Mouse (Mus musculus) E14TG2a.4 (cell line): ENCODE data around the gene Enkur.

Experiments
- H3K27me3 ChIP-seq: 2 replicates; pipeline ENCODE4 v1.6.1; 2014; ENCODE audit warnings: low read length, control low read depth; ENCODE audit not compliant: insufficient read depth
- H3K36me3 ChIP-seq: 2 replicates; pipeline ENCODE4 v1.6.1; 2014; ENCODE audit warnings: low read length, control low read depth; ENCODE audit not compliant: insufficient read depth
- H3K4me1 ChIP-seq: replicated peaks from 2 replicates; pipeline ENCODE4 v1.6.1; 2014; ENCODE audit warnings: low read depth, low read length, control low read depth
- H3K4me3 ChIP-seq: replicated peaks from 2 replicates; pipeline ENCODE4 v1.5.1; 2014; ENCODE audit warnings: mild to moderate bottlenecking, low read length
- H3K9me3 ChIP-seq: 2 replicates; pipeline ENCODE4 v1.6.1; 2014; ENCODE audit warnings: low read length, control low read depth
- CTCF ChIP-seq: conservative IDR thresholded peaks from 2 replicates; pipeline ENCODE4 v1.5.1; 2014; ENCODE audit warnings: low read length
- NANOG ChIP-seq: IDR thresholded peaks from 2 replicates; pipeline ENCODE4 v1.6.1; 2014; ENCODE audit warnings: borderline replicate concordance, low read length, mixed read lengths
- POU5F1 ChIP-seq: IDR thresholded peaks from 2 replicates; pipeline ENCODE4 v1.6.1; 2014; ENCODE audit warnings: low read length, borderline replicate concordance

Gene Enkur

DNA sequence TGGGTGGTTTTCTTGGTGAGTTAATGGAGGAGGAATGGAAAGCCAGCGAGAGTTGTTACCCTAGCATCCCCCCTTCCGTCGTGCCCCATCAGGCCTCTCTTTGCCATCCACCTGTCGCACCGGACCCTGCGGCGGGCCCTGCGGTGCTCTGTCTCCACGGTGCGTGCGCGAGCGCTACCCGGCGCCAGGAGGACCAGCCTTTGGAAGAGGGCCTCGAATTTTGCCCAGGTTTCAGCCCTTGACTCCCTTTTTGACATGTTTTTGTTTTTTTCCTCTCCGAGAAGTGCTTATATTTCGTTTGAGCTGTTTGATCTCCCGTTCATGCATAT lies 630 bp upstream of the Enkur start:
- no peak for TF ChIP-seq POU5F1
- no peak for TF ChIP-seq NANOG
- no peak for TF ChIP-seq CTCF
- H3K36me3 ChIP-seq: peaks cover 7% of the 10 kb centered on the region
- H3K4me3 ChIP-seq: peak overlapping the region; percentile 85
- peaks cover 18% of the 10 kb centered on the region for H3K4me1 ChIP-seq
- H3K27me3 ChIP-seq: no peaks in the 10 kb centered on the region
- H3K9me3 ChIP-seq: no peaks in the 10 kb centered on the region

GRCm38 (mm10) chr2:21202754-21203153 lies 2.4 kb downstream of the Enkur start:
- TF ChIP-seq CTCF: no peak
- no peak for TF ChIP-seq NANOG
- no peak for TF ChIP-seq POU5F1
- Histone ChIP-seq H3K9me3 (no peaks in the 10 kb centered on the region), H3K27me3 (no peaks in the 10 kb centered on the region), H3K36me3 (no peaks in the 10 kb centered on the region), H3K4me1 (peaks cover 15% of the 10 kb centered on the region), H3K4me3 (no peak overlapping the region)

DNA sequence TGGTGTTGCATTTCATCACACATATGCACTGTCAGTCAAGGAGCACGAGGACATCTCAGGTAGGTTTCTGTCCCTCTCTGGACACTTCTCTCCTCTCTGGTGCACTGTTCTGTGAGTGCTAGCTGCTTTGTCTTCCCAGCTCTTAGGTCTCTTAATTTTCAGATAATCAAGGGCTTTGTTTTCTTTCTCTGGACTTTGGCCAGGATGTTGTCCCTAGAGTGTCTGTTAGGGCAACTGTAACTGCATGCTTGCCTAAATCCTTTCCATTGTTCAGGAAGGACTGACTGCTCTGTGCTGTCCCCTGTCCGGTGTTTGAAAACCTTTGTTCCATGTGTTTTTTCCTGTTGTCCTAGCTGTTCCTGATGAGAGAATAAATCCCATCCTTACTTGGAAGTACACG lies 6.1 kb downstream of the Enkur start:
- Histone ChIP-seq H3K4me3 (no peak overlapping the region), H3K36me3 (no peaks in the 10 kb centered on the region), H3K9me3 (no peaks in the 10 kb centered on the region), H3K27me3 (no peaks in the 10 kb centered on the region), H3K4me1 (no peaks in the 10 kb centered on the region)
- no peak for TF ChIP-seq POU5F1
- TF ChIP-seq NANOG: no peak
- TF ChIP-seq CTCF: no peak

GRCm38 (mm10) chr2:21195233-21195632 lies 9.9 kb downstream of the Enkur start:
- Histone ChIP-seq H3K36me3 (no peaks in the 10 kb centered on the region), H3K27me3 (no peaks in the 10 kb centered on the region), H3K4me3 (no peak overlapping the region), H3K4me1 (no peaks in the 10 kb centered on the region), H3K9me3 (no peaks in the 10 kb centered on the region)
- no peak for TF ChIP-seq CTCF
- TF ChIP-seq POU5F1: no peak
- no peak for TF ChIP-seq NANOG

DNA sequence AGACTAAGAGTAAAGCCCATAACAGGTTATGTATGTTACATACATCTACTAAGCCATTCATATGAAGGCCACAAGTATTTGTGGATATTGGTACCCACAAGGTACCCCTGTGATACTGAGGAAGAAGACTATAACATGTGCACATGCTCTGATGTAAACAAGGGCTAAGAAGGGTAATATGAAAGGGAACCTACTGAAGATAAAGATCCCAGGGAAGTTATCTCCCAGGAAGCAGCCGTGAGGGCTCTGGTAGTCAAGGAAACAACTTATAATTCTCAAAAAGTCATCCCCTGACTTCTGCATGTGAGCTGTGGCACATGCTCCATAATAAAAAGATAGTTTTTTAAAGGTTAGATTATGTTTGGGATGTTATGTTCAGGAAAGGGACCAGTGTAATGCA lies 13.9 kb downstream of the Enkur start:
- no peak for TF ChIP-seq NANOG
- no peak for TF ChIP-seq CTCF
- no peak for TF ChIP-seq POU5F1
- H3K36me3 ChIP-seq: no peaks in the 10 kb centered on the region
- no peaks in the 10 kb centered on the region for H3K27me3 ChIP-seq
- H3K4me1 ChIP-seq: no peaks in the 10 kb centered on the region
- H3K9me3 ChIP-seq: no peaks in the 10 kb centered on the region
- no peak overlapping the region for H3K4me3 ChIP-seq

- Histone ChIP-seq H3K4me3 (no peak overlapping the region), H3K27me3 (no peaks in the 10 kb centered on the region), H3K9me3 (no peaks in the 10 kb centered on the region), H3K36me3 (no peaks in the 10 kb centered on the region), H3K4me1 (no peaks in the 10 kb centered on the region)
- no peak for TF ChIP-seq POU5F1
- no peak for TF ChIP-seq NANOG
- no peak for TF ChIP-seq CTCF
These were observed 16.6 kb downstream of the Enkur start for GRCm38 (mm10) chr2:21188610-21189009.

DNA sequence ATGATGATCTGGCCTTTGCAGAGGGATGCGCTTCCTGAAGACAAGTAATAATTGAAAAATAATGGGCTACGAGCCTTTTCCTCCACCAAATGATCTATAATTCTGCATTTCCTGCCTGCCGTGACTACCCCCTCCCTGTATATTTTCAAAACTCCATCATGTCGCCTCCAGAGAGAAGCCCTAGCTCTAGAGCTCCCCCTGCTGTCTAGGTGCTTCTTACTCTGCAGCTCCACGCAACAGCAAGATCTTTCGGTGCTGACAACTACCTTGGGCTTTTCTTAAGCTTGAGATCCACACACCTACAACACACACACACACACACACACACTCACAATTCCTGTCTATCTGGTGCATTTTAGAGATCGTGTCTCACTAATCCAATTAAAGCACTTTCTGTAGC lies 17.6 kb downstream of the Enkur start:
- TF ChIP-seq POU5F1: no peak
- no peak for TF ChIP-seq NANOG
- TF ChIP-seq CTCF: peak; percentile 66
- H3K4me3 ChIP-seq: no peak overlapping the region

DNA sequence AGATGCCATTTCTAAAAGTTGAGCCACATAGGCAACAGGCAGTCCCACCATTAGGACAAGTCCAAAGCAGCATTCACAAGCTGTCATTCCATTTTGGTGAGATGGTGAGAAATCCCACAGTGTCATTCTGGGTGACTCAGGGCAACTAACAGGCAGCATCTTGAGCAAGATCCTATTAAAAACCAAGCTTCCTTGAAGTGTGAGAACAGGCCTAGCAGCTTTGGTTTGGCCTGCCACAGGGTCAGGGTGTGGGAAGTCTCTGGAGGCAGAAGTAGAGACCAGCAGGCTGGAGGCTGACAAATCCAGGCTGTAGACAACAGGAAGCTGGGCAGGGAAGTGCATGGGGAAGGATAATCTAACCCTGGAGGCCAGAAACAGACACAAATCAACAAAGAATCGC lies 22.4 kb downstream of the Enkur start:
- Histone ChIP-seq H3K9me3 (no peaks in the 10 kb centered on the region), H3K4me3 (no peak overlapping the region)
- no peak for TF ChIP-seq CTCF
- no peak for TF ChIP-seq NANOG
- no peak for TF ChIP-seq POU5F1

More for the DNA sequence above, 17.6 kb downstream of the Enkur start:
- no peaks in the 10 kb centered on the region for H3K4me1 ChIP-seq
- H3K9me3 ChIP-seq: no peaks in the 10 kb centered on the region
- H3K36me3 ChIP-seq: no peaks in the 10 kb centered on the region
- no peaks in the 10 kb centered on the region for H3K27me3 ChIP-seq

GRCm38 (mm10) chr2:21179136-21179535 lies 26.0 kb downstream of the Enkur start:
- Histone ChIP-seq H3K9me3 (peaks cover 4% of the 10 kb centered on the region; the same call in 1 of the 2 replicates), H3K36me3 (no peaks in the 10 kb centered on the region), H3K4me1 (peaks cover 4% of the 10 kb centered on the region), H3K27me3 (no peaks in the 10 kb centered on the region), H3K4me3 (no peak overlapping the region)
- TF ChIP-seq CTCF: no peak
- TF ChIP-seq NANOG: no peak

More for the DNA sequence above, 22.4 kb downstream of the Enkur start:
- H3K27me3 ChIP-seq: no peaks in the 10 kb centered on the region
- H3K4me1 ChIP-seq: no peaks in the 10 kb centered on the region
- H3K36me3 ChIP-seq: no peaks in the 10 kb centered on the region

DNA sequence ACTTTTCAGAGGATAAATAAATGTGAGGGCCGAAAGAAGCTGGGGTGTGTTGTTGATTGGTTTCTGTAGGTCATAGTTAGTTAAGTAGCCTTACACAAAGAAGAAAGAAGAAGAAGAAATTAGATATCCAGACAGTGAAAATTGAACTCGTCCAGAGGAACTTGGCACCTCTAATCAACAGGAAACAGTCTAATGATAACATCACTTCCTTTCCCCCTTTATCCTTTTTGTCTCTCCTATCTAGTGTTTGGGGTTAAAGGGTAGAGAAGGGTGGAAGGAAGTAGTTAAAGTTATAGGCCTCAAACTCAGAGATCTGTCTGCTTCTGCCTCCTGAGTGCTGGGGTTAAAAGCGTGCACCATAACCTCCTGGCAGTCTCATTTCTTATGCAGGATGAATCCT lies 32.4 kb downstream of the Enkur start:
- no peaks in the 10 kb centered on the region for H3K36me3 ChIP-seq
- H3K4me1 ChIP-seq: peaks cover 4% of the 10 kb centered on the region
- H3K27me3 ChIP-seq: no peaks in the 10 kb centered on the region
- H3K9me3 ChIP-seq: peaks cover 4% of the 10 kb centered on the region; the same call in 1 of the 2 replicates
- no peak for TF ChIP-seq POU5F1
- no peak for TF ChIP-seq NANOG
- TF ChIP-seq CTCF: no peak
- no peak overlapping the region for H3K4me3 ChIP-seq
